17 mouse cellular contexts compared by ENCODE assay signal in genomic region chr4:142927328-142928108, GRCm38 (mm10).
DNase-seq lines count a peak whose midpoint lies in the region; ATAC-seq and TF ChIP-seq lines count a peak whose summit lies in the region.
"Had no signal": no experiment of that assay in that cellular context is flagged by ENCODE, and none has a peak within 500 bp of the region (broad histone marks: within the 10 kb centered on the region; RNA-seq: fewer than 3 reads in every experiment).

No protein-coding gene starts in this region.

- DNase-seq in hindbrain, embryonic 10.5 days (ENCODE audit: low spot score) = no peak
- DNase-seq in cerebellum, adult 2 months = peak; percentile 39 to 58
- no peak for DNase-seq in gastrocnemius, adult 2 months
- no peak for DNase-seq in kidney, postnatal 36 days
- DNase-seq: heart, postnatal 14 days; liver had no signal

- no peak for TF ChIP-seq POLR2A in cerebellum, adult 2 months (IDR thresholded peaks at IDR 0.05; ENCODE audit: borderline replicate concordance, insufficient read depth, low read length)

- H3K27me3 ChIP-seq in hindbrain, embryonic 13.5 days = no peaks in the 10 kb centered on the region
- H3K27me3 ChIP-seq in hindbrain, embryonic 10.5 days (ENCODE audit: insufficient read depth, poor library complexity, severe bottlenecking) = no peaks in the 10 kb centered on the region
- no peaks in the 10 kb centered on the region for H3K27me3 ChIP-seq in midbrain, embryonic 16.5 days (ENCODE audit: control insufficient read depth, insufficient read depth, low read depth, low read length)
- H3K27me3 ChIP-seq in midbrain, embryonic 15.5 days (replicated peaks) = no peaks in the 10 kb centered on the region
- H3K27me3 ChIP-seq in cerebellum, adult 2 months (ENCODE audit: control insufficient read depth, insufficient read depth, low read length) = no peaks in the 10 kb centered on the region
- H3K27me3 ChIP-seq in hindbrain, embryonic 16.5 days (replicated peaks; ENCODE audit: control insufficient read depth, insufficient read depth, low read length) = no peaks in the 10 kb centered on the region
- H3K27me3 ChIP-seq: embryonic facial prominence, embryonic 13.5 days; intestine, embryonic 15.5 days; kidney, embryonic 15.5 days; lung, embryonic 15.5 days; midbrain, embryonic 12.5 days; neural tube, embryonic 12.5 days; stomach, embryonic 15.5 days had no signal

- H3K36me3 ChIP-seq in hindbrain, embryonic 13.5 days = no peaks in the 10 kb centered on the region
- no peaks in the 10 kb centered on the region for H3K36me3 ChIP-seq in hindbrain, embryonic 10.5 days
- H3K36me3 ChIP-seq in midbrain, embryonic 16.5 days (ENCODE audit: control insufficient read depth, insufficient read depth, low read length) = no peaks in the 10 kb centered on the region
- H3K36me3 ChIP-seq in midbrain, embryonic 15.5 days (replicated peaks) = no peaks in the 10 kb centered on the region
- no peaks in the 10 kb centered on the region for H3K36me3 ChIP-seq in hindbrain, embryonic 16.5 days (ENCODE audit: control insufficient read depth, insufficient read depth, low read length)
- H3K36me3 ChIP-seq: embryonic facial prominence, embryonic 13.5 days; intestine, embryonic 15.5 days; kidney, embryonic 15.5 days; lung, embryonic 15.5 days; midbrain, embryonic 12.5 days; neural tube, embryonic 12.5 days; stomach, embryonic 15.5 days had no signal

- intact Hi-C loops in gastrocnemius, adult 2 months (cut with DNase I) = no loop called here

- WGBS in hindbrain, embryonic 13.5 days = 65% methylated on average over 7 of the region's 7 CpGs
- 86% methylated on average over 7 of the region's 7 CpGs for WGBS in hindbrain, embryonic 10.5 days
- 63% methylated on average over 7 of the region's 7 CpGs for WGBS in midbrain, embryonic 16.5 days
- 65% methylated on average over 7 of the region's 7 CpGs for WGBS in midbrain, embryonic 15.5 days
- WGBS in cerebellum, adult 2 months = 12% methylated on average over 7 of the region's 7 CpGs
- 56% methylated on average over 7 of the region's 7 CpGs for WGBS in hindbrain, embryonic 16.5 days

- H3K9ac ChIP-seq in hindbrain, embryonic 13.5 days = no peak overlapping the region
- no peak overlapping the region for H3K9ac ChIP-seq in midbrain, embryonic 16.5 days (ENCODE audit: low read depth, low read length)
- H3K9ac ChIP-seq in midbrain, embryonic 15.5 days = no peak overlapping the region
- no peak overlapping the region for H3K9ac ChIP-seq in hindbrain, embryonic 16.5 days (ENCODE audit: low read depth, low read length)
- H3K9ac ChIP-seq: embryonic facial prominence, embryonic 13.5 days; intestine, embryonic 15.5 days; kidney, embryonic 15.5 days; lung, embryonic 15.5 days; midbrain, embryonic 12.5 days; neural tube, embryonic 12.5 days; stomach, embryonic 15.5 days had no signal

- no peak overlapping the region for H3K4me2 ChIP-seq in hindbrain, embryonic 13.5 days
- H3K4me2 ChIP-seq in midbrain, embryonic 16.5 days (ENCODE audit: low read length) = no peak overlapping the region
- no peak overlapping the region for H3K4me2 ChIP-seq in midbrain, embryonic 15.5 days
- no peak overlapping the region for H3K4me2 ChIP-seq in hindbrain, embryonic 16.5 days (ENCODE audit: low read length)
- H3K4me2 ChIP-seq: embryonic facial prominence, embryonic 13.5 days; intestine, embryonic 15.5 days; kidney, embryonic 15.5 days; lung, embryonic 15.5 days; midbrain, embryonic 12.5 days; neural tube, embryonic 12.5 days; stomach, embryonic 15.5 days had no signal

- no peaks in the 10 kb centered on the region for H3K9me3 ChIP-seq in hindbrain, embryonic 13.5 days
- no peaks in the 10 kb centered on the region for H3K9me3 ChIP-seq in hindbrain, embryonic 10.5 days
- H3K9me3 ChIP-seq in midbrain, embryonic 16.5 days (replicated peaks; ENCODE audit: control insufficient read depth, low read length, poor library complexity, severe bottlenecking) = no peaks in the 10 kb centered on the region
- no peaks in the 10 kb centered on the region for H3K9me3 ChIP-seq in midbrain, embryonic 15.5 days
- no peaks in the 10 kb centered on the region for H3K9me3 ChIP-seq in hindbrain, embryonic 16.5 days (ENCODE audit: control insufficient read depth, low read length)
- H3K9me3 ChIP-seq: embryonic facial prominence, embryonic 13.5 days; intestine, embryonic 15.5 days; kidney, embryonic 15.5 days; lung, embryonic 15.5 days; midbrain, embryonic 12.5 days; neural tube, embryonic 12.5 days; stomach, embryonic 15.5 days had no signal

- ATAC-seq in hindbrain, embryonic 13.5 days (ENCODE audit: low FRiP score) = 0 out of 2 replicates have a peak, but pooled peaks have one; percentile 17
- peak; percentile 36; the same call in 1 of the 2 replicates for ATAC-seq in midbrain, embryonic 16.5 days
- ATAC-seq in midbrain, embryonic 15.5 days (replicated peaks) = no peak
- peak; percentile 83 for ATAC-seq in hindbrain, embryonic 16.5 days
- ATAC-seq: intestine, embryonic 15.5 days had no signal

- H3K4me3 ChIP-seq in hindbrain, embryonic 13.5 days = no peak overlapping the region
- no peak overlapping the region for H3K4me3 ChIP-seq in hindbrain, embryonic 10.5 days
- H3K4me3 ChIP-seq in midbrain, embryonic 16.5 days (ENCODE audit: low read depth, low read length) = no peak overlapping the region
- no peak overlapping the region for H3K4me3 ChIP-seq in midbrain, embryonic 15.5 days
- H3K4me3 ChIP-seq in cerebellum, adult 2 months (replicated peaks; ENCODE audit: insufficient read depth, low read depth, low read length) = no peak overlapping the region
- no peak overlapping the region for H3K4me3 ChIP-seq in hindbrain, embryonic 16.5 days (ENCODE audit: low read length)
- no peak overlapping the region for H3K4me3 ChIP-seq in gastrocnemius, adult 2 months
- H3K4me3 ChIP-seq: embryonic facial prominence, embryonic 13.5 days; intestine, embryonic 15.5 days; kidney, embryonic 15.5 days; lung, embryonic 15.5 days; midbrain, embryonic 12.5 days; neural tube, embryonic 12.5 days; stomach, embryonic 15.5 days had no signal

- H3K27ac ChIP-seq in hindbrain, embryonic 13.5 days = no peak overlapping the region
- H3K27ac ChIP-seq in hindbrain, embryonic 10.5 days = no peak overlapping the region
- no peak overlapping the region for H3K27ac ChIP-seq in midbrain, embryonic 16.5 days (ENCODE audit: low read length)
- no peak overlapping the region for H3K27ac ChIP-seq in midbrain, embryonic 15.5 days
- no peak overlapping the region for H3K27ac ChIP-seq in cerebellum, adult 2 months (ENCODE audit: insufficient read depth, low read length)
- no peak overlapping the region for H3K27ac ChIP-seq in hindbrain, embryonic 16.5 days (ENCODE audit: low read depth, low read length)
- H3K27ac ChIP-seq in gastrocnemius, adult 2 months = no peak overlapping the region
- H3K27ac ChIP-seq: embryonic facial prominence, embryonic 13.5 days; intestine, embryonic 15.5 days; kidney, embryonic 15.5 days; lung, embryonic 15.5 days; midbrain, embryonic 12.5 days; neural tube, embryonic 12.5 days; stomach, embryonic 15.5 days had no signal

- no peak for TF ChIP-seq CTCF in cerebellum, adult 2 months (IDR thresholded peaks at IDR 0.05; ENCODE audit: borderline replicate concordance, insufficient read depth, low read depth, low read length)
- TF ChIP-seq CTCF in gastrocnemius, adult 2 months (IDR thresholded peaks at IDR 0.05) = no peak

- peaks cover 10% of the 10 kb centered on the region; the same call in 1 of the 2 replicates for H3K4me1 ChIP-seq in hindbrain, embryonic 13.5 days (replicated peaks)
- H3K4me1 ChIP-seq in hindbrain, embryonic 10.5 days (replicated peaks) = no peaks in the 10 kb centered on the region
- no peaks in the 10 kb centered on the region for H3K4me1 ChIP-seq in midbrain, embryonic 16.5 days (ENCODE audit: control insufficient read depth, insufficient read depth, low read length)
- no peaks in the 10 kb centered on the region for H3K4me1 ChIP-seq in midbrain, embryonic 15.5 days
- peaks cover 20% of the 10 kb centered on the region for H3K4me1 ChIP-seq in cerebellum, adult 2 months (ENCODE audit: control insufficient read depth, insufficient read depth, low read length)
- H3K4me1 ChIP-seq in hindbrain, embryonic 16.5 days (ENCODE audit: control insufficient read depth, insufficient read depth, low read depth, low read length) = 0 out of 2 replicates have a peak, but pooled peaks cover 2% of the 10 kb centered on the region
- H3K4me1 ChIP-seq: embryonic facial prominence, embryonic 13.5 days; intestine, embryonic 15.5 days; kidney, embryonic 15.5 days; lung, embryonic 15.5 days; midbrain, embryonic 12.5 days; neural tube, embryonic 12.5 days; stomach, embryonic 15.5 days had no signal

Comparison
In these comparisons a context has a peak if more than half of its experiments do, and no peak if none do; other contexts are left out.
1. DNase-seq: peak in cerebellum, adult 2 months (2 of 2); none in hindbrain, embryonic 10.5 days (single experiment), gastrocnemius, adult 2 months (single experiment) and kidney, postnatal 36 days (0 of 2).